In the genomic region with DNA sequence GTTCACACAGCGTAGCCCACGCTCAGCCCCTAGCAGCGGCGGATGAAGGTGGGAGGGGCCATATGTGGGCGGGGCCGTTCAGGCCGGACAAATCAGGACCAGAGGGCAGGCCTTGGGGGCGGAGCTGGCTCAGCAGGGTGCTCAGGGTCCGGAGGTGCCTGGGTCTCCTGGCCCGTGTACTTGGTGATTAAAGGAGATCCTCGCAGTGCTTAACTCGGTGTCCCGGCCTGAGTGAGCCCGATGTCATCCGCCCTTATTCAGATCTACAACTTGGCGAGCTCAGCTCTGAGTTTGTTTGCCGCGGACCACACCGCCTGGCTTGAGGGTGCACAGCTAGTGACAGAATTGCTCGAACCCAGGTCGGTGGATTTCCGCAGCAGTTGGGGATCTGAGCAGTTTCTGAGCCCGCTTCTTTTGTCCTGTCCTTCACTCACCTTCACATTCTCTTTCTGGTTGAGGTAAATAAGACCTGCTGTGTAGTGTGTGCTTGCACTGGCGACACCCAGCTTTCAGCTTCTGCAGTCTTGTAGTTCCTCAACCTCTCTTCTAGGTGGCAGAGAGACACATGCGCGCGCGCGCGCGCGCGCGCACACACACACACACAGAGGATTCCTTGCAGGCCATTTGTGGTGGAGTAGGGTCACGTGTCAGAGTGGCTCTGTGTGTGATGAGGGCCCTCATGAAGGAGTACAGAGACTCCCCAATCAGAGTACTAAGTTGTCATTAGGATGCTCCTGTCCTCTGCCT, we compare ENCODE assay signal across 7 mouse cellular contexts.
A peak's percentile ranks its signal among the peaks of the same experiment; 100 is the strongest.
DNase-seq lines count a peak whose midpoint lies in the region; ATAC-seq lines count a peak whose summit lies in the region.

No protein-coding gene starts in this region.

- ATAC-seq in forebrain, embryonic 16.5 days, result peak; percentile 67

- H3K27me3 ChIP-seq in forebrain, embryonic 16.5 days (replicated peaks; ENCODE audit: control insufficient read depth, insufficient read depth, low read length), result no peaks in the 10 kb centered on the region
- H3K27me3 ChIP-seq in hindbrain, embryonic 10.5 days (ENCODE audit: insufficient read depth, poor library complexity, severe bottlenecking), result peaks cover 37% of the 10 kb centered on the region

- H3K9ac ChIP-seq in forebrain, embryonic 16.5 days (replicated peaks; ENCODE audit: low read depth, low read length), result peak overlapping the region; percentile 35; the same call in 1 of the 2 replicates

- peak; percentile 95 for DNase-seq in ZHBTc4 (ENCODE audit: low read depth, low spot score)
- peak; percentile 65 for DNase-seq in cerebellum, adult 11-12 months
- peak; percentile 82 for DNase-seq in hindbrain, embryonic 10.5 days (ENCODE audit: low spot score)
- peak; percentile 41 to 72 for DNase-seq in layer of hippocampus, postnatal 14 days (ENCODE audit: low spot score in 2 of 2)
- peak; percentile 83 for DNase-seq in mesoderm, embryonic 11.5 days (ENCODE audit: low read depth, low spot score)
- DNase-seq in spleen, postnatal 10 days (ENCODE audit: low spot score in 2 of 2), result peak; percentile 29 to 85

- H3K27ac ChIP-seq in forebrain, embryonic 16.5 days (ENCODE audit: low read length), result no peak overlapping the region
- H3K27ac ChIP-seq in hindbrain, embryonic 10.5 days, result no peak overlapping the region

- H3K4me3 ChIP-seq in forebrain, embryonic 16.5 days (replicated peaks; ENCODE audit: low read length), result peak overlapping the region; percentile 40
- H3K4me3 ChIP-seq in hindbrain, embryonic 10.5 days, result peak overlapping the region; percentile 53

- H3K9me3 ChIP-seq in forebrain, embryonic 16.5 days (ENCODE audit: control insufficient read depth, low read length), result peaks cover 3% of the 10 kb centered on the region; the same call in 1 of the 2 replicates
- H3K9me3 ChIP-seq in hindbrain, embryonic 10.5 days, result no peaks in the 10 kb centered on the region

- WGBS in forebrain, embryonic 16.5 days, result 8% methylated on average over 35 of the region's 35 CpGs
- 7% methylated on average over 35 of the region's 35 CpGs for WGBS in hindbrain, embryonic 10.5 days

- no peaks in the 10 kb centered on the region for H3K36me3 ChIP-seq in forebrain, embryonic 16.5 days (ENCODE audit: control insufficient read depth, insufficient read depth)
- no peaks in the 10 kb centered on the region for H3K36me3 ChIP-seq in hindbrain, embryonic 10.5 days

- H3K4me2 ChIP-seq in forebrain, embryonic 16.5 days (ENCODE audit: low read length), result peak overlapping the region; percentile 60

- peaks cover 30% of the 10 kb centered on the region for H3K4me1 ChIP-seq in forebrain, embryonic 16.5 days (replicated peaks; ENCODE audit: control insufficient read depth, insufficient read depth, low read length)
- peaks cover 38% of the 10 kb centered on the region for H3K4me1 ChIP-seq in hindbrain, embryonic 10.5 days (replicated peaks)
